Mouse (Mus musculus) left cerebral cortex, postnatal 25 days (tissue): ENCODE measurements around the gene Fpr-rs6. TPM values are rescaled to one million over a fixed set of nuclear protein-coding genes. Genes with fewer than 3 reads are reported as not detected.

ENCODE experiments used
- DNase-seq, 2 experiments: peaks; one replicate each; pipeline ENCODE4 v3.0.0; 2022; ENCODE audit warnings: low spot score in 2 of 2, mixed read lengths in 1 of 2
- intact Hi-C: fragments of 180-260 bp; cut with DNase I; formaldehyde crosslinking; loops from one replicate; pipeline ENCODE4 v1.15.1; 2025
- total RNA-seq, 2 experiments: library from RNA; stranded (reverse); gene quantifications; 2 replicates each; pipeline ENCODE4 v1.2.3; 2021

The Fpr-rs6 gene
- total RNA-seq, result not detected

DNA sequence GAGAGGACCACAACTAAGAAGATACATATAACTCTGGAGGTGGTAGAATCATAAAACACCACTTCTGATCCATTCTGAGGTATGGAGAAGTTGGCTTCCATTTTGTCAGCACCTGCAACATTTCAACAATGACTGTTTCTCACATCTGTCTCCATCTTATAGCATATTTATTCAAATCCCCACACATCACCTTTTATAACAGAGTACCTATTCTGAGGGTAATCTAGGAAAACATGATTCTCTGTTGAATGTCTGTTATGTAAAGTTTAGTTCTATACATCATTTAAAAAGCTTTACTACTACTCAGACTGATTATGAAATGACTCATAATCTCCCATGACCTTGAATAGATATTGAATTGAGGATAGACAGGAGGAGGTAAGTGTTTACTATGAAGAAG is at the start of gene Fpr-rs6:
TSS of gene Fpr-rs6 (minus strand) at position 101 of the 400 bp plus-strand sequence.
- DNase-seq, result no peak
- intact Hi-C loops, result no loop called here

Other genes with a start within 250 kb of the Fpr-rs6 start
- not detected for gene Vmn2r104, start 134.8 kb downstream of the Fpr-rs6 start, total RNA-seq
- not detected for gene Fpr-rs7, start 68.9 kb downstream of the Fpr-rs6 start, total RNA-seq
- gene Vmn2r105, start 52.0 kb upstream of the Fpr-rs6 start, total RNA-seq, result not detected
- not detected for gene Vmn2r106, start 102.5 kb upstream of the Fpr-rs6 start, total RNA-seq
- not detected for gene Vmn2r107, start 162.1 kb upstream of the Fpr-rs6 start, total RNA-seq
- not detected for gene Vmn1r224, start 231.0 kb upstream of the Fpr-rs6 start, total RNA-seq